Mouse (Mus musculus) ES-E14 (cell line): ENCODE data around the gene Chd9. TPM values are rescaled to one million over a fixed set of nuclear protein-coding genes. Genes with fewer than 3 reads are reported as not detected.

Experiments
- DNase-seq: peaks from one replicate; pipeline ENCODE4 v3.0.0-alpha.2; 2013; ENCODE audit warnings: low read depth, low spot score
- H3K27ac ChIP-seq: 2 replicates; pipeline ENCODE4 v1.5.1; 2012; ENCODE audit warnings: low read depth, mild to moderate bottlenecking, low read length, moderate library complexity, mixed read lengths; ENCODE audit not compliant: poor library complexity, insufficient read depth, severe bottlenecking
- H3K36me3 ChIP-seq: 2 replicates; pipeline ENCODE4 v1.6.1; 2012; ENCODE audit warnings: mild to moderate bottlenecking, low read length, moderate library complexity, mixed read lengths; ENCODE audit not compliant: control insufficient read depth, poor library complexity, insufficient read depth, severe bottlenecking
- H3K4me1 ChIP-seq, 2 experiments: fragments of 150-350 bp in 1 of 2; sonication (generic) in 1 of 2; 2 replicates each; pipeline ENCODE4 v1.6.1; 2012; ENCODE audit warnings: low read length in 2 of 2, mild to moderate bottlenecking in 1 of 2, mixed read lengths in 1 of 2; ENCODE audit not compliant: control insufficient read depth in 2 of 2, insufficient read depth in 2 of 2, poor library complexity in 1 of 2
- H3K4me3 ChIP-seq, 2 experiments: fragments of 150-350 bp in 1 of 2; sonication (generic) in 1 of 2; 2 replicates each; pipeline ENCODE4 v1.5.1; 2012; ENCODE audit warnings: low read length in 2 of 2, low read depth in 1 of 2, mild to moderate bottlenecking in 1 of 2, mixed read lengths in 1 of 2; ENCODE audit not compliant: insufficient read depth in 1 of 2, poor library complexity in 1 of 2, severe bottlenecking in 1 of 2
- H3K9ac ChIP-seq: 2 replicates; pipeline ENCODE4 v1.6.1; 2012; ENCODE audit warnings: low read depth, mild to moderate bottlenecking, low read length, mixed read lengths; ENCODE audit not compliant: poor library complexity, insufficient read depth, severe bottlenecking
- H3K9me3 ChIP-seq: fragments of 150-350 bp; sonication (generic); 2 replicates; pipeline ENCODE4 v1.6.1; 2012; ENCODE audit warnings: low read depth, mild to moderate bottlenecking, low read length; ENCODE audit not compliant: control insufficient read depth, insufficient read depth
- CHD2 ChIP-seq: IDR thresholded peaks from 2 replicates; pipeline ENCODE4 v1.6.1; 2014; ENCODE audit warnings: mild to moderate bottlenecking, low read depth, low read length, inconsistent platforms
- HCFC1 ChIP-seq: IDR thresholded peaks from 2 replicates; pipeline ENCODE4 v1.6.1; 2012; ENCODE audit warnings: low read length, inconsistent platforms, borderline replicate concordance; ENCODE audit not compliant: insufficient read depth
- MAFK ChIP-seq: IDR thresholded peaks from 2 replicates; pipeline ENCODE4 v1.6.1; 2014; ENCODE audit warnings: mild to moderate bottlenecking, low read depth, low read length, inconsistent platforms; ENCODE audit not compliant: insufficient read depth
- ZC3H11A ChIP-seq: IDR thresholded peaks from 2 replicates; pipeline ENCODE4 v1.6.1; 2012; ENCODE audit warnings: low read depth, mild to moderate bottlenecking, inconsistent platforms, low read length, borderline replicate concordance
- ZNF384 ChIP-seq: IDR thresholded peaks from 2 replicates; pipeline ENCODE4 v1.6.1; 2012; ENCODE audit warnings: low read depth, low read length, inconsistent platforms
- in situ Hi-C, 2 experiments: fragments of 600-800 bp; cut with MboI; formaldehyde crosslinking; loops; one replicate each; pipeline ENCODE4 v1.15.1; 2025; ENCODE audit warnings: low sequenced_read_pairs in 2 of 2, inconsistent platforms in 1 of 2; ENCODE audit not compliant: unreplicated experiment in 2 of 2
- total RNA-seq: library from RNA; depleted of rRNA; stranded (reverse); fragments of 300-350 nt; gene quantifications from 2 replicates; pipeline ENCODE4 v1.2.3, GENCODE M21; 2012

The Chd9 gene
- total RNA-seq, 1 experiment = 32.4 TPM

GRCm38 (mm10) chr8:91079678-91080077 lies 251.5 kb downstream of the Chd9 start:
- Histone ChIP-seq H3K9me3 (no peaks in the 10 kb centered on the region), H3K4me1 (peaks cover 3 to 10% of the 10 kb centered on the region in 2 experiments; a peak in 2 of 4 replicates), H3K36me3 (no peaks in the 10 kb centered on the region), H3K4me3 (no peak overlapping the region), H3K27ac (no peak overlapping the region), H3K9ac (no peak overlapping the region)
- in situ Hi-C loops = no loop called here
- peak; percentile 78 for DNase-seq
- TF ChIP-seq MAFK = no peak
- TF ChIP-seq HCFC1 = no peak

DNA sequence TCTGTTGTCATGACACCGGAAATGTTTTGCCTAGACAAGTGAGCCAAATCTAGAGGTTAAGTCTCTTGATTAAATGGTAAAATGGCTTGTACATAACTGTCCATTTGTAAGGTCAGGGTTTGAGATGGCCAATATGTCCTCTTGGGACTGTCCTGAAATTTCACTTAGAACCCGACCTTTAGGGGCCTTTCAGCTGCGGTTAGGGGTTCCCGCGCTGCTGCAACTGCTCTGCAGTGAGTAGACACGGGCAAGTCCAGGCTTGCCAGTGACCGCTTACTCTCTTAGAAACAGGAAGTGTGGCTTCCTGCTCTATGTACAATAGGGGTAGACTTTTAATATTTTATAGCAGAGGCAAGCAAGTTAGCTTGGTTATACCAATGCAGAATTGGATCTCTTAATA lies 253.8 kb downstream of the Chd9 start:
- Histone ChIP-seq H3K27ac (no peak overlapping the region; the same call in 1 of the 2 replicates), H3K9me3 (no peaks in the 10 kb centered on the region), H3K36me3 (peaks cover under 1% of the 10 kb centered on the region; the same call in 1 of the 2 replicates), H3K9ac (peak overlapping the region; percentile 77; the same call in 1 of the 2 replicates), H3K4me1 (peaks cover 3 to 10% of the 10 kb centered on the region in 2 experiments; a peak in 2 of 4 replicates), H3K4me3 (peak overlapping the region; percentile 53 to 64; a peak in 3 of 4 replicates)
- no peak for DNase-seq
- in situ Hi-C loops = no loop called here
- TF ChIP-seq CHD2 (no peak), MAFK (no peak), ZNF384 (no peak), HCFC1 (no peak), ZC3H11A (no peak)

- in situ Hi-C loops = no loop called here
- Histone ChIP-seq H3K27ac (peak overlapping the region; percentile 76; the same call in 1 of the 2 replicates), H3K4me3 (peak overlapping the region; percentile 53 to 64), H3K9me3 (no peaks in the 10 kb centered on the region), H3K9ac (peak overlapping the region; percentile 77), H3K36me3 (peaks cover 3% of the 10 kb centered on the region; the same call in 1 of the 2 replicates), H3K4me1 (peaks cover 3 to 10% of the 10 kb centered on the region in 2 experiments; a peak in 2 of 4 replicates)
- TF ChIP-seq CHD2 (no peak), ZNF384 (no peak), HCFC1 (no peak), ZC3H11A (no peak), MAFK (no peak)
- no peak for DNase-seq
These were observed 254.3 kb downstream of the Chd9 start for GRCm38 (mm10) chr8:91082428-91082827.

DNA sequence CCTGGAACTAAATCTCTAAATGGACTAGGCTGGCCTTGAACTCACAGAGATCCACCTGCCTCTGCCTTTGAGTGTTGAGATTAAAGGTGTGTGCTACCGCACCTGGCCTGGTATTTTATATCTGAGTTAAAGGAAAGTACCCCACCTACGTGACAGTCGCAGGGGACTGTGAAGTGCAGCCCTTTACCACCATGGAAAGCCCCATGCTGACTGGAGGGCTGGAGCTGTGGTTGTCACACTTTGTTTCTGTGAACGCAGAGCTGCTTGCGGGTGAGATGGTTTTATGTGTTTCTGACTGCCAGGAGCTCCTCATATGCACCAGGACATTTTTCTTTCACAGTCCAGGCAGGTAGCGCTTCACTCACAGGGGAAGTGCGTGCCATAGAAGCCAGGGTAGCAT lies 260.3 kb downstream of the Chd9 start:
- H3K4me3 ChIP-seq = no peak overlapping the region
- DNase-seq = no peak
- H3K4me1 ChIP-seq = no peaks in the 10 kb centered on the region
- H3K9ac ChIP-seq = no peak overlapping the region
- peaks cover 10% of the 10 kb centered on the region for H3K36me3 ChIP-seq
- in situ Hi-C loops = no loop called here
- H3K27ac ChIP-seq = no peak overlapping the region
- TF ChIP-seq CHD2 = no peak
- TF ChIP-seq ZC3H11A = no peak
- TF ChIP-seq ZNF384 = no peak
- no peak for TF ChIP-seq HCFC1
- TF ChIP-seq MAFK = no peak
- H3K9me3 ChIP-seq = no peaks in the 10 kb centered on the region

- Histone ChIP-seq H3K4me3 (no peak overlapping the region), H3K36me3 (peaks cover 10% of the 10 kb centered on the region), H3K9ac (no peak overlapping the region), H3K4me1 (no peaks in the 10 kb centered on the region), H3K27ac (no peak overlapping the region), H3K9me3 (no peaks in the 10 kb centered on the region)
- in situ Hi-C loops = no loop called here
- no peak for DNase-seq
- TF ChIP-seq HCFC1 (no peak), MAFK (no peak), ZC3H11A (no peak), CHD2 (no peak), ZNF384 (no peak)
These were observed 261.4 kb downstream of the Chd9 start for GRCm38 (mm10) chr8:91089601-91090000.
